Mouse (Mus musculus) splenic B cell, adult 2 months (primary cell): ENCODE results near the gene Hcfc2.

ENCODE experiments used
- DNase-seq: peaks from one replicate; pipeline ENCODE4 v3.0.0-alpha.2; 2011; ENCODE audit warnings: low read depth, low spot score
- H3K27me3 ChIP-seq: 2 replicates; pipeline ENCODE4 v1.6.1; 2012; ENCODE audit warnings: mild to moderate bottlenecking, low read length, moderate library complexity, mixed read lengths; ENCODE audit not compliant: control insufficient read depth, poor library complexity, insufficient read depth, severe bottlenecking
- H3K36me3 ChIP-seq: 2 replicates; pipeline ENCODE4 v1.6.1; 2012; ENCODE audit warnings: mild to moderate bottlenecking, low read length, moderate library complexity, mixed read lengths; ENCODE audit not compliant: control insufficient read depth, poor library complexity, insufficient read depth, severe bottlenecking

Gene Hcfc2

DNA sequence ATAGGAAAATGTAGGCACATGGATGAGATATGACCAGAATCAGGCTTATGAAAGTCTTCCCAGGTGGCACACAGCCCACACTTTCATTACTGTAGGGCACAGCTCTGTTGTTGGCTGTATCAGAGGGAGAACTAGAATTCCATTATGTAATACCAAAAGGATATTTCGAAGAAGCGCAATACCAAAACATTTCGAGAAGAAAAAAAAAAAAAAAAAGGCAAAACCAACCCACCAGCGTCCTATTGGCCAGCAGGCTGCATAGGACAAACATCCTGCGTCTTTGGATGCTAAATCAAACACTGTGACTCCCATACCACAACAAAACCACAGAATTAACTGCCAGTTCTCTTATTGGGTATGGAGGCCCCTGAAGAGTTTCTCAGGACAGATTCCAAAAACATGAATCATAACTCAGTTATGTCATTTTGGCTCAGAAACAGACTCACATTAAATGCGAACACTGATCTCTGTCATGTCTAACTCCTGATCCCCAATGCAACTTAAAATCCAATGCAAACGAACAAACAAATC is 6.2 kb upstream of the Hcfc2 start:
- no peaks in the 10 kb centered on the region for H3K36me3 ChIP-seq
- DNase-seq = no peak

DNA sequence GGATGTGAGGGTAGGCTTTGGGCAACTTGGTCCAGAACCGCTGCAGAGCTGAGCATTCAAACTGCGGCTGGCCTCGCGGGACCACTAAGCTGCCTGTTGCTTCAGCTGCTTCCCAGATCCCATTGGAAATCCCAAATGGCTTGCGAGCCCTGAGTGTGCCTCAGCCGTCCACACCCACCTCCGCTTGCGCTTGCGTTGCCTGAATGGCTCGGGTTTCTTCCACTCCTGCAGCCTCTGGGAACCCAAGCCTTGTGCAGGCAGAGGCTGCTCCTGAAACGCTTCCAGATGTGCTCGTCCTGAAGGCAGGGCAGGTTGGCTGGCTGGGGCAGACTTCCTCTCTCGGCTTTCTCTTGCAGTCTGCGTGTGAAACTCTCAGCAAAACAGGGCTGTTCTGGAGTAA is 5.5 kb upstream of the Hcfc2 start, which contains the start of gene Glt8d2:
Gene Glt8d2 (minus strand): TSS at position 157 of the 400 bp plus-strand sequence.
- no peaks in the 10 kb centered on the region for H3K36me3 ChIP-seq
- H3K27me3 ChIP-seq = no peaks in the 10 kb centered on the region
- no peak for DNase-seq

More for the DNA sequence above, 6.2 kb upstream of the Hcfc2 start:
- no peaks in the 10 kb centered on the region for H3K27me3 ChIP-seq

DNA sequence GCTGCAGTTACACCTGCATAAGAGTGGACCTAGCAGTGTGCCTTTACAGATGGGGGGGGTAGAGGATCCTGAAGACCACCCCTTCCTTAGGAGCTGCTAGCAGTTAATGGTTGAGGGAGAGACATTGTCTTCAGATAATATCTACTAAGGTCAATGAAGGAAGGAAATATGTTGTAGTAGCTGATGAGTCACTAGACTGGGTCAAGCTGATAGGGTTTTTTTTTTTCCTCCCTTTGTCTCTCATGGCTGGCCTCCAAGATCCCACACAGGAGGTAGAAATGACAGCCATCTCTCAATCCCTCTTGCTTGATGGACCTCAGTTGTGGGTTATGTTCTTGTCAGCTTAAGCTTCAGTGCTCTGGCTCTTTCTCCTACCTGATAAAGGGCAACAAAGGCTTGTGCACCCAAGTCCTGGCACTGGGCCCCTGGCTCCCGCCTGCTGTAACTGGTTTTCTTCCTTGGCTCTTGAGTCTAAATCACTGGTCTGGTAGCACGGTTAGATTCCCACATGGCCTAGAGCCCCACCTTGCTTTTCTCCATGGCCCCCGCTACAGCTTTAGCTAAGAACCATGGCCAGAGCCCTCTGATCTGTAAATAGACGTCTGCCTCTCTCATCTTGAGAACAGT is 606 bp downstream of the Hcfc2 start:
- no peaks in the 10 kb centered on the region for H3K27me3 ChIP-seq
- 0 out of 2 replicates have a peak, but pooled peaks cover 1% of the 10 kb centered on the region for H3K36me3 ChIP-seq
- DNase-seq = no peak

DNA sequence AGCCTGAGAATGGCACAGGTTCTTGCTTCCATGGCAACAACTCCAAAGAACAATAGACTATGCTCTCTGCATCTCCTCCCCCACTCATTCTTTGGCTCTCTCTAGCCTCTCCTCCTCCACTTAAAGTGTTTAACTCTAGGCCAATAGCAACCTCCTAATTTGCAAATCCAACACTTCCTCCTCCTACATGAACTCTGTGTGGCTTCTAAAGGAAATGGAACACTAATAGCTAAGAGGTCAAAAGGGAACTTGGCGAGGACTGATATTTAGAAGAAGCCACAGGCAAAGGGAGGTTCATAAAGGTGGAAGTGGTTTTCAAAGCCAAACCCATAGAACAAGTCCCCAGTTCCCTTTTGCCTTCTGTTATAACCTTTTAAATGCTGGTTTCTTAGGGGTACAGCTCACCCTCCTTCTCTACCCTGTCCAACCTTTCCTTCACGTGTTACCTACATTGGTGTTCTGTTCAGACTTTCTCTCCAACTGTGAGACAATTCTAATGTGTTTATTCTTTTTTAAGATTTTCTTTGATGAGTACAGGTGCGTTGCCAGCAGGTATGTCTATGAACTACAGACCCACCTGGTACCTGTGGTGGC is 1.4 kb downstream of the Hcfc2 start:
- Histone ChIP-seq H3K27me3 (no peaks in the 10 kb centered on the region), H3K36me3 (0 out of 2 replicates have a peak, but pooled peaks cover 1% of the 10 kb centered on the region)
- peak; percentile 82 for DNase-seq

DNA sequence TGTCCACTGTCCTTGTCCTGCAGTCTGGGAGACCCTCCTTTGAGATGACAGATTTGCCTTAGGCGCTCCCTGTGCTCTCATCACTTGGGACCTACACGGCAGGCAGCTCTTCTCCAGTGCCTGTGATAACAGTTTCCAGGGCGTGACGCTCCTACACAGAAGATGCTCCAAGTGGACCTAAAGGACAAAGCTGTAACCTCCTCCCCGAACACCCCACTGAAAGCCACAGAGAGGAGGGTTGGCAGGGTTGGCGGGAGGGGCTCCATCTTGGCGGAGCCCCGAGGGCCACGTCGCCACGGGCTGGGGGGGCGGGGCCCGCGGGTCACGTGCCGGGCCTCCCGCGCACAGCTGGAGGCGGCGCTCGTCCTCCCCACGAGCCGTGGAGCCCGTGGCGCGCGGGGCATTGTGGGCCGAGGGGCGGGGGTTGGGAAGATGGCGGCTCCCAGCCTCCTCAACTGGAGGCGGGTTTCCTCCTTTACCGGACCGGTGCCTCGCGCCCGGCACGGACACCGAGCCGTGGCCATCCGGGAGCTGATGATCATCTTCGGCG is 2.8 kb downstream of the Hcfc2 start:
- peak; percentile 89 for DNase-seq
- H3K27me3 ChIP-seq = no peaks in the 10 kb centered on the region
- H3K36me3 ChIP-seq = 0 out of 2 replicates have a peak, but pooled peaks cover 1% of the 10 kb centered on the region

DNA sequence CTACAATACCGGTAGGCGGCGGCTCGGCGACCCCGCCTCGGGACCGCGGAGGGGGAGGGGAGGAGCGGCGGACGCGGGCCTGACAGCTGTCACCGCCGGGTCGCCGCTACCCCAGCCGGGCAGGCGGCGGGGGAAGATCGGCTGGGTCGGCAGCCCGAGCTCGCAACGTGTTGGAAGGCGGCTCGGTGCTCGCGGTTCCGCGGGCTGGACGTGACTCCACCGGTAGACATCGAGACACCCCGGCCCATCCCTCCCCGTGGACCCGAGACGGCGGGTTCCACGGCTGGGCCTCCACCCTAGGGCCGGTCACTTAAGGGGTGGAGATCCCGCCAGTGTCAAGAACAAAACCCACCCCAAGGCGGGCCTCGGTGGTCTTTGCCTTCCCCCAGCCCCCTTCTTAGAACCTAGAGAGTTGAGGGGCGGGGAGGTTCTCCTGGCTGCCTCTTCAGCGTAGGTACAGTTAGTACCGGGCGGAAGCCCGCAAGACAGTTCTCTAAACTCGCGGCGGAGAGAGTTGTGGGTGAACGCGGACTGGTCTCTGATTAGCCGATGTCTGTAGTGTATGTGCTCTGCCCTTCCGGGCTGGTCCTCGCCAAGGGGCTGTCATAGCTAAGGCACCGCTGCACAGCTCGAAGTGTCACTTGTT is 3.5 kb downstream of the Hcfc2 start:
- Histone ChIP-seq H3K36me3 (0 out of 2 replicates have a peak, but pooled peaks cover 1% of the 10 kb centered on the region), H3K27me3 (no peaks in the 10 kb centered on the region)
- DNase-seq = peak; percentile 57

DNA sequence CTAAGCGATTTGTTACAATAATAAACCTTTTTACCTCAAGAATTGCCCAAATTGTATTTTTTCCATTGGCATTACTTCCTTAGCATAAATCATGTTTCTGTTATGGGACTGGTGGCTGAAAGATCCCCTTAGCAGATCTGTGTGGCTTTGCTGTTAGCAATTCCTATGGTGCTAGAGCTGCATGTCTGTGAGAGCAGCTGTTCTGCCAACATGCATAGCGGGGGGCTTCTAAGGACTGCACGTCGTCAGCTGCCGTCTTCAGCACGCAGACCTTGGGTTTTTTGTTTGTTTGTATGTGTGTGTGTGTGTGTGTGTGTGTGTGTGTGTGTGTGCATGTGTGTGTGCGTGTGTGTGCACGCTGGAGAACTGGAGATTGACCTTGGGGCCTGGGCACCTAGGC is 45.4 kb downstream of the Hcfc2 start:
- DNase-seq = no peak
- Histone ChIP-seq H3K36me3 (peaks cover 18% of the 10 kb centered on the region), H3K27me3 (no peaks in the 10 kb centered on the region)

DNA sequence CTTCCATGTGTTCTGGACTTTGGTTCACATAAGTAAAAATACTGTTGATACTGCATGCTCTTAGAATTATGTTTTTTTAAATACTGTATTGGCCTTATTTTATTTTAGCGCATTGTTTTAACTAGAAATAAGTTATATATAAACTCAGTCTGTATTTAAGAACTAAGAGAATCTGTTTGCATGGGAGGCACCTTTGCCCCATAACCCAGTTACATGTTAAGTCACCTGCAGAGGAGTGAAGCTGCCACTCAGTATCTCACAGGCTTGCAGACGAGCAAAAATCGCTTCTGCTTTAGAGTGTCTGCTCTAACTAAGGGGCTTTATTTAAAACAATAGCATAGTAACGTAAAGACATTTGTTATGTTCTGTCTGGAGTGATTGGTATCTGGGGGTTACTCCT is 45.9 kb downstream of the Hcfc2 start:
- Histone ChIP-seq H3K36me3 (peaks cover 18% of the 10 kb centered on the region), H3K27me3 (no peaks in the 10 kb centered on the region)
- DNase-seq = no peak

DNA sequence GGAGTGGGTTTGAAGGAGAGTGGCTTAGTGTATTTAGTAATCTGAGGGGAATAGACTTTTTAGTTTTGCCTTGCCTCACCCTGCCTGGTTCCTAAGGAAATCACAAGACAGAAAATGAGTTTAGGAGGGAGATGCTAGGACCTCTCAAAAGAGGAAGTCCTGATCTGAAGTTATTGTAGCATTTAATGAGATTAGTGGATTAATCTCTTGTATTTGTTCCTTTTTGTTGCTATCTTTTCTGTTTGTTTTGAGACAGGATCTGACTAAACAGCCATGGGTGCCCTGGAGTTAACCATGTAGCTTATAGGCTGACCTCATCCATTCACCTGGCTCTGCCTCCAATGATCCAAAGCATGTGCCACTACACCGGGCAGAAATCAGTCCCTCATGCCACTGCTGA is 46.6 kb downstream of the Hcfc2 start:
- peaks cover 18% of the 10 kb centered on the region for H3K36me3 ChIP-seq
- no peaks in the 10 kb centered on the region for H3K27me3 ChIP-seq
- no peak for DNase-seq

DNA sequence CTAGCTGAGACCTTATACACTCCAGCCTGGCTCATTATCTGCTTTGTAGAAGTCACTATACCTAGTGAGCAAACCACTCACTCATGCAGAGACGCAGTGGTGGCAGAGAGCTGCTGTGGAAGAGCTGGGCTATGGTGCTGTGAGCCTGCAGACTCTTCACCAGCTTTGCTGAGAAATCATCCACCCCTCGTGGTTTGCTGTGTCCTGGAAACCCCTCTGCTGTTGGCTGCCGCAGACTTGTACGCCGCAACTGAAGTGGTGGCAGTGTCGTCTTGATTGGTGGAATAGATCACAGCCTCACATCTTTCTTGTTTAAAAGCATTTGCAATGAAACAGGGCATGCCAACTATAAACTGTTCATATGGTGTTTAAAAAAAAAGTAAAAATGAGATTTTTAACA is 48.3 kb downstream of the Hcfc2 start:
- Histone ChIP-seq H3K36me3 (peaks cover 17% of the 10 kb centered on the region), H3K27me3 (no peaks in the 10 kb centered on the region)
- DNase-seq = no peak

DNA sequence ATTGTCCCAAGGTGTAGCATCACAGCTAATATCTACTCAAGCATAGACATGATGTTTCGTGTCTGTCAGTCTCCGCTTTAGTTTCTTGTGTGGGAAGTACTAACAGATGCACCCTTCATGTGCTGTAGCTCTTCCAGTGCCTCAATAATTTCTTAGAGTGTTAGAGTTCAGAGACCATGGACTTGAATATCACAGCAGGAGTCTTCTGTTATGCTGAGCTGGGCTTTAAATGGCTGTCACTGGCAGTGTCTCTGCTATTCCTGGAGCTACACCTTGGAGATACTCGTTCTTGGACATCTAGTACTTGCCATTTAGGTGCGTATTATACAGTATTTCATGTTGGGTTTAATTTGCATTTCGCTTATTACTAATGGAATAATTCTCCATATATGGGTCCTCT is 49.3 kb downstream of the Hcfc2 start:
- H3K36me3 ChIP-seq = peaks cover 17% of the 10 kb centered on the region
- no peaks in the 10 kb centered on the region for H3K27me3 ChIP-seq
- DNase-seq = no peak

DNA sequence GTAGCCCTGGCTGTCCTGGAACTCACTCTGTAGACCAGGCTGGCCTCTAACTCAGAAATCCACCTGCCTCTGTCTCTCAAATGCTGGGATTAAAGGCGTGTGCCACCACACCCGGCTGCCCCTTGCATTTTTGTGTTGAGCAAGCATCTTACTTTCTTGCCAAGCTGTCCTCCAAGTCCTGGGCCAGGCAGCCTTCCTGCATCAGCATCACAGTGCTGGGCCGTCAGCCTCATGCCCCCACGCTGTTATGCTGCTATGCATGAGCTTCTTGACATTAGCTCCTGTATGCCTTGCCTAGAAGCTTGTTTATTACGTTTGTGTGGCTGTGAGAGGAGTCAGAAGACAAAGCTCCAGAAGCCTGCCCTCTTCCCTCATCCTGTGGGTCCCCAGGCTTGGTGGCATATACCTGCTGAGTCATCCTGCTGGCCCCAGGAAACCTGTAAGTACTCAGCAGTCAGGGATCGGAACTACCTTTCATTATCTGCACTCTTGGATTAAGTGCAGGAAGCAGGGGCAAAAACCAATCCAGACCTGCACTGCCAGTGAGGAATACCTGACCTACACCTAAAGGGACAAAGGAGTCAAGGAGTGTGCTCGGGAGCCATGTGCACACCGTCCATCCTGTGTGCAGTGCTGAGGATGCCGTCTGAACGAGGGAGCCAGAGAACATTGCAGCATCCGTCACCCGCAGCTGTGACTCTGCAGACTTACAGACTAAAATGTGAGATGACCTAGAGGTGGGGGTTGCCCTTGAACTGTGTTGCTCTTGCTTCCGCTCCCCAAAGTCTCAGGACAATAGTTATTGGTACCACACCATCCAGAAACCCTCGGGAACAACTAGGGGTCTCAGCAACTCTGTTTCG is 51.3 kb downstream of the Hcfc2 start:
- peaks cover 23% of the 10 kb centered on the region for H3K36me3 ChIP-seq

DNA sequence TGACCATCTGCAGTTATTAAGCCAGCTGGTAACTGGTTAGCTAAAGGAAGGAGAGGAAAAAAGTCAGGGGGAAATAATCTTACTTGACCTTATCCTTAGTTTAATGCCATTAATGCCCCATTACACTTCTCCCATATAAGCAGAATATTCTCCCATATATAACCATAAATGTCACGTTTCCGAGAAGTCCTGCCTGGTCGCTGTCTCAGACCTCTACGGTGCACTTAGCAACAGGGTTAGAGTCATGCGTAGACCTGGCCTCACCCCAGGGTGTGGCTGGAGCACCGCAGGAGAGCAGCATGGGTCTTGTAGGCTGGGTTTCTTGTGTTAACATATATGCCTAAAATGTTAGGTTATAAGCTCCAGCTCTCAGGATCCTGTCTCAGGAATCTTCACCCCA is 54.8 kb downstream of the Hcfc2 start:
- no peaks in the 10 kb centered on the region for H3K27me3 ChIP-seq
- DNase-seq = no peak
- peaks cover 26% of the 10 kb centered on the region for H3K36me3 ChIP-seq

More for the DNA sequence above, 51.3 kb downstream of the Hcfc2 start:
- H3K27me3 ChIP-seq = no peaks in the 10 kb centered on the region
- DNase-seq = no peak

DNA sequence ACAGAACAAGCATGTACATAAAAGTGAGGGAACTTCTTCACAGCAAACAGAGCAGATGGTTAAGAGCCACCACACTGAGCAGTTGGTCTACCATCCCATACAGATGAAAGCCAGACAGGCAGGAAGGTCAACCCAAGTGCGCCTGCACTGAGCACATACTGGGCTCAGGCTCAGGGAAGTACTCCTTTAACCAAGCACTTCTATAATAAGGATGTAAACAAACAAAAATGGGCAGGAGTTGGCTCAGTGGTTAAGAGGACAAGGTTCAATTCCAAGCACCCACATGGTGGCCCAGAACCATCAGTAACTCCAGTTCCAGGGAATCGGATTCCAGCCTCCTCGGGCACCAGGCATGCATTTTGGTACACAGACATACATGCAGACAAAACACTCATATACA is 57.0 kb downstream of the Hcfc2 start:
- DNase-seq = no peak
- H3K27me3 ChIP-seq = no peaks in the 10 kb centered on the region
- peaks cover 32% of the 10 kb centered on the region for H3K36me3 ChIP-seq
